Mouse (Mus musculus) embryonic facial prominence, embryonic 14.5 days (tissue): ENCODE measurements around the gene Nepn. TPM values are rescaled to one million over a fixed set of nuclear protein-coding genes. Genes with fewer than 3 reads are reported as not detected.

Experiments used
- ATAC-seq: fragments of 200-750 bp; cut with Nextera tagmentation; 2 replicates; pipeline ENCODE4 v1.8.0; 2017; ENCODE audit warnings: low read depth, moderate number of reproducible peaks, moderate TSS enrichment
- DNase-seq: peaks from one replicate; pipeline ENCODE4 v3.0.0-alpha.2; 2015; ENCODE audit warnings: low spot score
- H3K27ac ChIP-seq: fragments of 300-500 bp; sonication (generic); replicated peaks from 2 replicates; pipeline ENCODE4 v1.5.1; 2014; ENCODE audit warnings: low read depth, mild to moderate bottlenecking, low read length, moderate library complexity
- H3K27me3 ChIP-seq: fragments of 300-500 bp; sonication (generic); replicated peaks from 2 replicates; pipeline ENCODE4 v1.6.1; 2014; ENCODE audit warnings: low read length; ENCODE audit not compliant: control insufficient read depth, insufficient read depth
- H3K36me3 ChIP-seq: fragments of 300-500 bp; sonication (generic); 2 replicates; pipeline ENCODE4 v1.6.1; 2014; ENCODE audit warnings: low read length, mixed read lengths; ENCODE audit not compliant: control insufficient read depth, insufficient read depth
- H3K4me1 ChIP-seq: fragments of 300-500 bp; sonication (generic); 2 replicates; pipeline ENCODE4 v1.6.1; 2014; ENCODE audit warnings: antibody characterized with exemption, low read length; ENCODE audit not compliant: control insufficient read depth, insufficient read depth
- H3K4me2 ChIP-seq: fragments of 300-500 bp; sonication (generic); 2 replicates; pipeline ENCODE4 v1.6.1; 2014; ENCODE audit warnings: low read depth, mild to moderate bottlenecking, low read length, moderate library complexity, mixed read lengths
- H3K4me3 ChIP-seq: fragments of 300-500 bp; sonication (generic); 2 replicates; pipeline ENCODE4 v1.5.1; 2014; ENCODE audit warnings: low read depth, mild to moderate bottlenecking, low read length
- H3K9ac ChIP-seq: fragments of 300-500 bp; sonication (generic); 2 replicates; pipeline ENCODE4 v1.6.1; 2014; ENCODE audit warnings: low read depth, mild to moderate bottlenecking, low read length, moderate library complexity, mixed read lengths
- H3K9me3 ChIP-seq: fragments of 300-500 bp; sonication (generic); 2 replicates; pipeline ENCODE4 v1.6.1; 2016; ENCODE audit warnings: low read length; ENCODE audit not compliant: control insufficient read depth
- WGBS: fragments of 180-500 bp; shearing (Covaris S2); extraction: QIAGEN DNeasy Blood & Tissue Kit; methylation state at CpG from one replicate; pipeline ENCODE4 v1.1.7; 2014; 5-methylcytosine and 5-hydroxymethylcytosine counted together
- polyA plus RNA-seq: library from polyadenylated mRNA; unstranded; fragments of >200 nt; fragmentation: Nextera tagmentation; extraction: Ambion mirVana; gene quantifications from 2 replicates; pipeline ENCODE4 v1.2.1, GENCODE M21; 2014

The Nepn gene
- polyA plus RNA-seq, 1 experiment from 2014 or later: not detected

DNA sequence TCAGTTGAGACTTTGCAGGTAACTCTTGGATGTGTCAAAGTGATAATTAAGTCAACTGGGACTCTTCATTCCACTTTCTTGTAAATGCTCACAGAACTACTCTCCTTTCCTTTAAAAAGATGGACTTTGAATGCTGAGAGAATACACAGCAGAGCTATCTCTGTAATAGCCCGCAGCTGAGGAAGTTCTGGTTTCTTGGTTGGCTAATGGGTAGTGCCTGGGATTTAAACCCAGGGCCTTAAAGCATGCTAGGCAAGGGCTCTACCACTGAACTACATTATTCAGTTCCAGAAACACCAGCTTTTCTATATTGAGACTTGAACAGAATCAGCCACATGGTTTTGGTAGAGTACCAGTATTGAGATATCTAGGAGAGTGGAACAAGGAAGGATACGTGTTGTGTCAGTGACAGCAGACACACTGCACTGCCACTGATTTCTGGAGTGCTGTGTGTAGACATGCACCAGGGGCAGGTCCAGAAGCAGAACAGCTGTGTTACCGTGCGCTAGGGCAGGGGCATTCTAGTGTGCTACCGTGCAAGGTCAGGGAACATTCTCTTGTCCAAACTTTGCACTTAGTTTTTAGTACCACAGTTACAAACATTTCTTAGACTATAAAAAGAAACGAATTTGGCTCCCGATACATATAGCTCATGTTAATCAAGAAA is 37.7 kb downstream of the Nepn start:
- WGBS: 86% methylated on average over 7 of the region's 7 CpGs

DNA sequence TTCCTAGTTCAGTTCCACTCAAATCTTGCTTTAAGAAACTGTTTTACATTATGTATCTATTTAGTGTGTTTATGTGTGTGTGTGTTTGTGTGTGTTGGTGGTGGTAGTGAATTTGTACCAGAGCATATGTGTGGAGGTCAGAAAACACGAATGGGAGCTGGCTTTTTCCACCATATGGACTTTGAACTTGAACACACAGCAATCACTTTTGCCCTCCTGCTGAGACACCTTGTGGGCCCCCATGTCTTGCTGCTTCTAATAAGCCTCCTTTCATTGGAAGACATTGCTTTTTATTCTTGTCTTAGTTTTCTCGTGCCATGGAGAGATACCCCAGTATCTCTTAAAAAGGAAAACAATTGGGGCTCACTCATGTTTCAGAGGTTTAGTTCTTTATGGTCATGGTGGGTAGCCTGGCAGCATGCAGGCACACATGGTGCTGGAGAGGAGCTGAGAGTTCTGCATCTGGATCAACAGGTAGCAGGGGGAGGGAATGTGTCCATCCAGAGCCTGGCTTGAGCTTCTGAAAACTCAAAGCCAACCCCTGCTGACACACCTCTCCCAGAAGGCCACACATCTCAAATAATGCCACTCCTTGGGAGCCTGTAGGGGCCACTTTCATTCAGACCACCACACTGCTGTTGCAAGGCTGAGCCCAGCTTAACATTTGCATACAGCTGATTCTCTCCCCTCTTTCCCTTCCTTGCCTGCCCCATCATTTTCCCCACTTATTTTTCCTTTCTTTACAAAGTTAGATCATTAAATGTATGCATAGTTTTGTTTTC is 39.1 kb downstream of the Nepn start:
- Histone ChIP-seq H3K4me2 (no peak overlapping the region), H3K4me1 (no peaks in the 10 kb centered on the region), H3K9me3 (no peaks in the 10 kb centered on the region), H3K27me3 (no peaks in the 10 kb centered on the region), H3K9ac (no peak overlapping the region), H3K36me3 (peaks cover 32% of the 10 kb centered on the region), H3K4me3 (no peak overlapping the region), H3K27ac (no peak overlapping the region)
- WGBS: 47% methylated on average over 2 of the region's 2 CpGs
- no peak for ATAC-seq
- no peak for DNase-seq

More for the DNA sequence above, 37.7 kb downstream of the Nepn start:
- Histone ChIP-seq H3K27me3 (no peaks in the 10 kb centered on the region), H3K9ac (no peak overlapping the region), H3K4me2 (no peak overlapping the region), H3K4me3 (no peak overlapping the region), H3K36me3 (peaks cover 18% of the 10 kb centered on the region), H3K9me3 (no peaks in the 10 kb centered on the region), H3K4me1 (no peaks in the 10 kb centered on the region), H3K27ac (no peak overlapping the region)
- DNase-seq (no peak), ATAC-seq (no peak)

DNA sequence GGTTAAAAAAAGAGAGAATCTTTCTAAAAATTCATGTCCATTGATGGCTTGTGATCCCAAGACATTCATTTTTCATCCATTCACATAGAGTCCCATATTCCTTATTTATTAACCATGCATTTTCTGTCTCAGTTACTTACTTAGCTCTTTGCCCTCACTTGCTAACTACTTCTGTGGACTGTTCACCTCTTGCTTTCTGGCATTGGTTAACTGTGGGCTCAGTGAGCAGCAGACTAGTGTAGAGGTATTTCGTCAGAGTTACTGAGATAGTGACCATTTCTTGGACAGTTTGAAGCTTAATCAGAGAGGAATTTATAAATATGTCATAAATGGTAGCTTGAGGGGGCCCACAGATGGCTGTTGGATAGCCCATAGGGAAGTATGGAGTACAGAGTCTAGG is 42.2 kb downstream of the Nepn start:
- Histone ChIP-seq H3K27me3 (no peaks in the 10 kb centered on the region), H3K27ac (no peak overlapping the region), H3K4me2 (no peak overlapping the region), H3K9me3 (no peaks in the 10 kb centered on the region), H3K4me3 (no peak overlapping the region), H3K9ac (no peak overlapping the region), H3K4me1 (no peaks in the 10 kb centered on the region), H3K36me3 (peaks cover 61% of the 10 kb centered on the region)
- WGBS: 90% methylated on average over 1 of the region's 1 CpGs
- DNase-seq: no peak
- no peak for ATAC-seq

DNA sequence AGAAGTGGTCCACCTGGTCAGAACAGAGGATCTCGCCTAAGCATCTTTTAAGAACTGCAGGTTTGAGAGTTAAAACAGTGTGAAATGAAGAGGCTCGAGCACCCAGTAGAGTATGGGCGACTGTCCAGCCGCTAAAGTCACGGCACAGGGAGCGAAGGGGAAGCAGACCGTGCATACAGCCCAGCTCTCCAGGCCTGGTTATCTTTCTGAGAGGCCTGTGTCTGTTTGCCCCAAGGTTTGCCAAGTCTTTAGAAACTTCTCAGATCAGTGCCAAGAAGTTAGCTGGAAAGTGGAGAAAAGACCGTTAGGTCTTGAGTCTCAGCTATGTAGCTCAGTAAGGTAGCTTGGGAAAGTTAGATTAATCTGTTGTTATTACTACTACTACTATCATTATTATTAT is 46.1 kb downstream of the Nepn start:
- H3K36me3 ChIP-seq: peaks cover 88% of the 10 kb centered on the region
- no peak for DNase-seq
- no peak for ATAC-seq
- H3K4me3 ChIP-seq: no peak overlapping the region
- H3K27ac ChIP-seq: no peak overlapping the region
- H3K9me3 ChIP-seq: no peaks in the 10 kb centered on the region
- no peaks in the 10 kb centered on the region for H3K27me3 ChIP-seq
- H3K4me2 ChIP-seq: no peak overlapping the region
- WGBS: 95% methylated on average over 8 of the region's 8 CpGs
- H3K9ac ChIP-seq: no peak overlapping the region
- no peaks in the 10 kb centered on the region for H3K4me1 ChIP-seq

Other genes with a start within 250 kb of the Nepn start
- 0.11 TPM in 1 of 2 replicates, not detected in the other for gene Ros1, start 193.7 kb upstream of the Nepn start, polyA plus RNA-seq
- gene Dcbld1, start 155.4 kb upstream of the Nepn start, polyA plus RNA-seq: 12.8 and 13.6 TPM in 2 replicates
- not detected in 2 replicates for gene Gm26741, start 30.2 kb upstream of the Nepn start, polyA plus RNA-seq
- 17.3 and 19.5 TPM in 2 replicates for gene Gopc, start 6.8 kb upstream of the Nepn start, polyA plus RNA-seq
- gene Nus1, start 28.6 kb downstream of the Nepn start, polyA plus RNA-seq: 16.2 and 16.6 TPM in 2 replicates